Mouse (Mus musculus): ENCODE measurements around the gene Zbed3. TPM values are rescaled to one million over a fixed set of nuclear protein-coding genes. Genes with fewer than 3 reads are reported as not detected.

Zbed3 gene
- polyA plus RNA-seq (2012; rRNA removed; ENCODE audit: low replicate concordance): 24.2 and 43.6 TPM in 2 replicates

DNA sequence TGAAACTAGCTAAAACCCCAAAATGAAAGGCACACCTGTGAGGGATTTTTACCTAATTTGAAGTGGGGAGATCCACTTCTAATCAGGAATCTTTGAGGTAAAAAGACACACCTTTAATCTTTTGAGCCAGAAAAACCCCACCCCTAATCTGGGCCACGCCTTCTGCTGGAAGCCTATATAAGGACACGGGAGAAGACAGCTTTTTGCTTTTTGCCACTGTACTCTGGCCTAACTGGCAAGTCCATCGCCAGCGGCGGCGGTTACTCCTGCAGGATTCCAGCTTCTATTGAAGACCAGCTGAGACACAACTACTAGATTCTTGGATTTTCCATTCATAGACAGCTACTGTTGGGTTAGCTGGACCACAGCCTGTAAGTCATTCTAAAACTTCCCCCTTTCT lies at the start of gene Zbed3:
Gene Zbed3 (plus strand): TSS at position 213 of the 400 bp plus-strand sequence.

DNA sequence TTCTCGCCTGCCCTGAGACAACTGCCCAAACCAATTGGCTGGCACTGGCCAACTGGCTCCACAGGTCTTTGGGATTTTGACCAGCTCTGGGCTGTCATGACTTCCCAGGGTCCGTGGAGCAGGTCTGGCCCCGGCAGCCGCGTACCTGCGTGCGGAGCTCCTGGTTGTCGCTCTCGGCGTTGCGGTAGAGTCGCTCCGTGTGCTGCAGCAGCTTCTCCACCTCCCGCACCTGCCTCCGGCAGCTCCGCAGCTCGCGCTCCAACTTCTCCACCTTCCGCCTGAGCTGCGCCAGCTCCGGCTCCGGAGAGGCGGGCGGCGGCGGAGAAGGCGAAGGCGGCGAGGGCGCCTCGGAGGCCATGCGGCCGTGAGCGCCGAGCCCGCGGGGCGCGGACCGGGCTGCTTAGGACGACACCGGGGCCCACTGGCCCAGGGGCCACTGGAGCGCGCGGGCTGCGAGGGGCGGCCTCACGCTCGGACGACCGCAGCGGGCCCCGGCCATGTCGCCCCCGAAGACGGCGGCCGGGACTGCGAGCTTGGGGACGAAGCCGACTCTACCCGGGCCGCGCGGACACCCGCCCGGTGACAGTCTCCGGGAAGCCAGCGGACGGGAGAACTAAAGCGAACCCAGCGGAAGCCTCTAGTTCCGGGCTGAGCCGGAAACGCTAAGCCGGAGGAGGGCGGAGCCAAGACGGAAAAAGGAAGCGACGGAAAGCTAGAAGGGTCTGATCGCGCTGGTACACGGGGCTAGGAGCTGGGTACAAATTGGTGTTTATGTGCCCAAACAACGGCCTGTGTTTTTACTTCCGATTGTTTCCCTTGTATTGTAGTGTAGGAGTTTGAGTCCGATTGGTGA lies 51.5 kb downstream of the Zbed3 start, which contains the start of gene Aggf1:
Gene Aggf1 (minus strand): TSS at position 652 of the 853 bp plus-strand sequence.

Other genes with a start within 250 kb of the Zbed3 start
- gene Pde8b, start 73.3 kb upstream of the Zbed3 start, polyA plus RNA-seq (2012; rRNA removed; ENCODE audit: low replicate concordance): 0.64 and 4.3 TPM in 2 replicates
- gene Aggf1, start 51.7 kb downstream of the Zbed3 start, polyA plus RNA-seq (2012; rRNA removed; ENCODE audit: low replicate concordance): 13.4 and 20.2 TPM in 2 replicates
- 0.08 and 0.11 TPM in 2 replicates for gene Crhbp, start 121.3 kb downstream of the Zbed3 start, polyA plus RNA-seq (2012; rRNA removed; ENCODE audit: low replicate concordance)
- gene S100z, start 155.1 kb downstream of the Zbed3 start, polyA plus RNA-seq (2012; rRNA removed; ENCODE audit: low replicate concordance): not detected in 2 replicates
- 3.6 and 11.6 TPM in 2 replicates for gene F2rl1, start 201.6 kb downstream of the Zbed3 start, polyA plus RNA-seq (2012; rRNA removed; ENCODE audit: low replicate concordance)